Mouse (Mus musculus) embryonic stem cell, embryonic (primary cell): ENCODE results near the gene Lnx2.

ENCODE experiments used
- CTCF ChIA-PET, 4 experiments: fragments of 300-600 bp in 2 of 4; fragments of 350-600 bp in 2 of 4; sonication (Branson Sonifier 250); formaldehyde crosslinking; loops; one replicate each; lab custom pipeline; 2022; ENCODE audit warnings: inconsistent platforms in 2 of 4; lab: Charles Lee
- POLR2A ChIA-PET, 4 experiments: fragments of 300-600 bp in 2 of 4; fragments of 350-600 bp in 2 of 4; sonication (Branson Sonifier 250); formaldehyde crosslinking; loops; one replicate each; lab custom pipeline; 2022; ENCODE audit warnings: antibody characterized with exemption in 4 of 4, inconsistent platforms in 1 of 4; lab: Charles Lee

Lnx2 gene

DNA sequence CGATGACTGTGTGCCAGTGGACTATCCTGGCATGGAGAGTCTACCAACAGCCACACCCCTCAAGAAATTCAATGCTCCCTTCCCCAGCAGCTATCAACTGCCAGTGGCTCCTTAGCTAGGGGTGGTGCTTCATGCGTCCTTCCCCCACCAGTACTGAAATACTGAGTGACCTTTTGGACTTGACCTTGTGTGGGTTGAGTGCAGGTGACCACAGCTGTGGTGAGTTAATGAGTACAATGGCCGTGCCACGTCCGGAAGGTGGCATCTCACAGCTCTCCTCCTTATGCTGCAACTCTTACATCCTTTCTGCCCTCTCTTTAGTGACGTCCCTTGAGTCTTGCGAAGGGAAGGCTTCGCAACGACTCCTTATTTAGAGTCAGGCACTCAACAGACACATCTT is 103.0 kb downstream of the Lnx2 start:
- ChIA-PET POLR2A (interaction anchor here in 3 of 4 experiments (0.6 to 2.1 kb wide), 6 partner anchors 13 to 134 kb away, joined by 3 to 6 read pairs (median 4); partner anchors contain the start of genes Gtf3a (in 1 of the 3) and Lnx2 (in 1 of the 3)), CTCF (interaction anchor here in 3 of 4 experiments (0.7 to 1.7 kb wide), 4 partner anchors 10 to 56 kb away, joined by 3 to 5 read pairs (median 4); no protein-coding TSS in a partner anchor)

DNA sequence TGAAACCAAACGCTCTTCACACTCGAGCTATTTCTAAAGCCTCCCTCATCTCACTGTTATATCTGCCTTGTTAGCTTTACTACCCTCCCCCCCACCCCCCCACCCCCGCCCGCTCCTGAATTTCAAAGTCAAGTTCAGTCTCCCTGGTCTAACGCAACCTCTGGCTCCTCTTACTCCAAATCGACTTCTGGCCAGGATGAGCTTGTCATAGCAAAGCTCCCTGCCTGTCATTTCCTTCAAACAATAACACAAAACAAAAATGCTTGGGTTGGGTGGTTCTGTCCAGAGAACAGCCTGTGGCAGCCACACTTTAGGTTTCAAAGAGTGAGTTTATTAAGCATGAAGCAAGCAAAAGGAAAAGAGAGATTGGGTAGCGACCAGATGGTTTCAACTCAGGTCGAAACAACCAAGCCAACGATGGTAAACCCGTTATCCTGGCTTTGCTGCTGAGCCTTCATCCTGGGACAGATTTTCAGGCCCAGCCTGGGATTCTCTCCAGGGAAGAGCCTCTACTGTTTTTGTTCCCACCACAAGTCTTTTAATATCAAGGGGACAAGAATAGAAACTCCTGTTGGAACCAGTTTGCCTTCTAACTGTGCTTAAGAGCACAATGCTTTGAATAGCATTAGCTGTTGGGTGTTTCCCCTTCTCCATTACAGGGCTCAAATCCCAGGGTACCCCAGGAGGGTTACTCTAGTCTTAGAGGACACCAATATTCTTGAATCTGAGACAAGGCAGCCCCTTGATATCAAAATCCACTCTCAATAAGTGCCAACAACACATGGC is 104.4 kb downstream of the Lnx2 start:
- POLR2A ChIA-PET: interaction anchor here in 3 of 4 experiments (0.6 to 2.1 kb wide), 10 partner anchors 10 to 306 kb away, joined by 3 to 6 read pairs (median 3); partner anchors contain the start of genes Gtf3a (in 1 of the 3), Polr1d (in 1 of the 3) and Rpl21 (in 1 of the 3)

DNA sequence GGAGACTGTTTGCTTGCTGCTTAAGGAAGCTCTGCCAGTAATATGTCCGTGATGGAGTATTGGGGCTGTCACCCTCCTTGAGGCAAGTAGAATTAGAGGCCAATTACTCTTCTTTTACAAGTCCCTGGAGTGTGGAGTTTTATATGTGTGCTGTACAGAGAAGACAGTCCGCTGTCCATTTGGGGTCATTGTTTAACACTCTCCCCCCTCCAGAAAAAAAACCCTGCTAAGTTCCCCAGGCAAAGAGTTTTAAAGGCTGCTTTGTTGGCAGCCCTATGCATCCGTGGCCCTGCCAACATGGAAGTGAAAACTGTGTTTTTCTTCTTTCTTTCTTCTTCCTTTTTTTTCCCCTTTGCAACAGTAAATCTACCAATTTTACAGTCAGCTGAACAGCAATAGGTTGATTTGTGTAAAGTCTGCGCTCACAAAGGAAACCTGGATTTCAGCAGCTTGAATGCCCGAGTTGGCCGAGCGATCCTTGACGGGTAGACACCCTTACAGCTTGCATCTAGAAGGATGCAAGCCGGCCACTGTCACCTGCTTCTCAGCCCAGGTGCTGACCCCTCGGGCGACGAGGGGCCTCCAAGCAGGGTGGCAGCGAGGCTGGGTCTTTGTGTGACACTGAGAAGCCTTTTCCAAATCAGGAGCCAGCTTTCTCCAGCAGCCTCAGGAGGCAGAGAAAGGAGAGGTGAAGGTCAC is 107.5 kb downstream of the Lnx2 start:
- CTCF ChIA-PET: interaction anchor here in 3 of 4 experiments (0.6 to 1.5 kb wide), 8 partner anchors 12 to 331 kb away, joined by 3 to 4 read pairs (median 3); no protein-coding TSS in a partner anchor
- POLR2A ChIA-PET: interaction anchor here in 3 of 4 experiments (0.5 to 2.7 kb wide), 14 partner anchors 8 to 414 kb away, joined by 3 to 11 read pairs (median 3); partner anchors contain the start of genes Polr1d (in 2 of the 3), Gtf3a (in 1 of the 3) and Lnx2 (in 1 of the 3)

More for the DNA sequence above, 104.4 kb downstream of the Lnx2 start:
- CTCF ChIA-PET: interaction anchor here in 2 of 4 experiments (0.6 to 1.0 kb wide), 2 partner anchors 63 to 158 kb away, joined by 3 to 6 read pairs; no protein-coding TSS in a partner anchor
